Comparison of ENCODE assay signal across 8 mouse cellular contexts in genomic region chr11:77348985-77349384, GRCm38 (mm10).
DNase-seq lines count a peak whose midpoint lies in the region; ATAC-seq lines count a peak whose summit lies in the region.

No protein-coding gene starts in this region.

- peak overlapping the region; percentile 91 for H3K4me2 ChIP-seq in hindbrain, embryonic 13.5 days

- ATAC-seq in hindbrain, embryonic 13.5 days (ENCODE audit: low FRiP score) = no peak

- H3K36me3 ChIP-seq in hindbrain, embryonic 13.5 days = no peaks in the 10 kb centered on the region
- no peaks in the 10 kb centered on the region for H3K36me3 ChIP-seq in megakaryocyte, embryonic 14.5 days (replicated peaks; ENCODE audit: low read length)

- peak overlapping the region; percentile 73; the same call in 1 of the 2 replicates for H3K9ac ChIP-seq in hindbrain, embryonic 13.5 days

- no peak overlapping the region for H3K27ac ChIP-seq in hindbrain, embryonic 13.5 days

- DNase-seq in kidney, adult 9 months = peak; percentile 15
- no peak for DNase-seq in kidney, adult 11 months
- peak; percentile 84 for DNase-seq in T-cell, adult 2 months (ENCODE audit: low spot score)
- no peak for DNase-seq in urinary bladder, postnatal 4 days (ENCODE audit: low spot score in 2 of 2)
- DNase-seq in left cerebral cortex, postnatal 25 days (ENCODE audit: low spot score in 2 of 2) = no peak
- no peak for DNase-seq in layer of hippocampus, adult 18-20 months (ENCODE audit: low spot score in 2 of 2)

- intact Hi-C loops in left cerebral cortex, postnatal 25 days (cut with DNase I) = loop anchor here (10.0 kb wide), 1 partner anchor 96 kb away; no protein-coding TSS in a partner anchor

- peak overlapping the region; percentile 59 for H3K4me3 ChIP-seq in hindbrain, embryonic 13.5 days
- H3K4me3 ChIP-seq in megakaryocyte, embryonic 14.5 days (replicated peaks) = peak overlapping the region; percentile 97

- 35% methylated on average over 6 of the region's 6 CpGs for WGBS in hindbrain, embryonic 13.5 days

- H3K27me3 ChIP-seq in hindbrain, embryonic 13.5 days = peaks cover 13% of the 10 kb centered on the region
- H3K27me3 ChIP-seq in megakaryocyte, embryonic 14.5 days (replicated peaks) = peaks cover 2% of the 10 kb centered on the region

- H3K9me3 ChIP-seq in hindbrain, embryonic 13.5 days = no peaks in the 10 kb centered on the region
- no peaks in the 10 kb centered on the region for H3K9me3 ChIP-seq in megakaryocyte, embryonic 14.5 days

- peaks cover 12% of the 10 kb centered on the region for H3K4me1 ChIP-seq in hindbrain, embryonic 13.5 days (replicated peaks)
- peaks cover 22% of the 10 kb centered on the region for H3K4me1 ChIP-seq in megakaryocyte, embryonic 14.5 days

Comparison
In these comparisons a context has a peak if more than half of its experiments do, and no peak if none do; other contexts are left out.
1. DNase-seq: peak in kidney, adult 9 months (single experiment) and T-cell, adult 2 months (single experiment); none in kidney, adult 11 months (single experiment), urinary bladder, postnatal 4 days (0 of 2), left cerebral cortex, postnatal 25 days (0 of 2) and layer of hippocampus, adult 18-20 months (0 of 2).